Mouse (Mus musculus): ENCODE data around the gene Nav2.

Gene Nav2

DNA sequence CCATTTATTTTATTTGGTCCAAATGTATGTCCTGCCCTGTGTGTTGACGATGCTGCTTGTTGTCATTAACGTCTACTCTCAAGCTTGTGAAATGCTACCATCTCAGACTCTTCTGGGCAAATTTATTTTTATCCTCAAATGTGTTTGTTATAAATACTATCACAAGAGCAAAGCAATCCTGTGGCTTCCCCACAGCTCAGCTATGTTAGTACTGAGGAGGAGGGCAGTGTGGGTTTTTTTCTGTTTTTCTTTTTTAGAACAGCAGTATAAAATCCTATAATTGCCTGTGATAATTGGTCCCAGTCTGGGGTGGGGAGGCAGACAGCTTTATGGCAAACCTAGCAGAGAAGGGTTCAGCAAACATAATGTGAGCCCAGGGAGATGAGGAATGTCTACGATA lies 465.1 kb downstream of the Nav2 start:
- DNase-seq (ENCODE audit: extremely low read depth, insufficient read length, low spot score): no peak

DNA sequence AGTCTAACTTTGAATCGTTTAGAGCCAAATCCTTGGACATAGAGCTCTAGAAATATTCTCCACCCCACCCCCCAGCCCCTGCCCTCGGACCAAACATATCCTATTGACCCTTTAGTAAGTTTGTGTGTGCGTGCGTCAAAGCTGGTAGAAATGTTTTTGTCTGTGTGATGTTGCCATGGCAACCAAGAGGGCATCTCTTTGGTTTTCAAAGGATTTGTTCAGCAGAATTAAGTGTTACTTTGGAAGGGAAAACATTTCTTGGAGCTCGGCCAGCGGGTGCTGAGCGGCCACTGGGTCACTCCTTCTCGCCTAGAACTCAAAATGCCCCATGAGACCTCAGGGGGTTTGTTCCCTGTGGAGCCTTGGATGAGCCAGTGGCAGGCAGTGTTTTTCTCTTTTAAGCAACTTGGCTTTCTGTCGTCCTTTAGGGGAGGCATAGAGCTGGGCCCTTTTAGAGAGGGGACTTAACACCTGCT lies 467.0 kb downstream of the Nav2 start:
- DNase-seq (ENCODE audit: extremely low read depth, insufficient read length, low spot score): no peak

DNA sequence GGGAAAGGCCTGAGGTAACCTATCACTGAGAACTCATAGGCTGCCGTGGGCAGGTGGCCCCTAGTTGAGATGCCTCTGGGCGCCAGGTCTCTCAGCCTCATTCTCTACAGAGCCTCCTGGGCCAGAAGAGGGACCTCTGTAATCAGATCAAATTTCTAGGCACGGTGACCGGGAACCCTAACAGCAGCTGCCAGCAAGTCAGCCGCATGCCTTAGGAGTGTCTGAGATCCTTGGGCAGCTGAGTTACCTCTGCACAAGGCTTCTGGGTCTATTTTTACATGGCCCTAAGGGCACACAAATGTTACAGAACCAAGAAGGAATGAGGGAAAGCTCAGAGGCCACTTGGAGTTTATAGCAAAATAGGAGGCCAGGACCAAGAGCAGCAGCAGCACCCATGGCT lies 470.1 kb downstream of the Nav2 start:
- no peak for DNase-seq (ENCODE audit: extremely low read depth, insufficient read length, low spot score)

DNA sequence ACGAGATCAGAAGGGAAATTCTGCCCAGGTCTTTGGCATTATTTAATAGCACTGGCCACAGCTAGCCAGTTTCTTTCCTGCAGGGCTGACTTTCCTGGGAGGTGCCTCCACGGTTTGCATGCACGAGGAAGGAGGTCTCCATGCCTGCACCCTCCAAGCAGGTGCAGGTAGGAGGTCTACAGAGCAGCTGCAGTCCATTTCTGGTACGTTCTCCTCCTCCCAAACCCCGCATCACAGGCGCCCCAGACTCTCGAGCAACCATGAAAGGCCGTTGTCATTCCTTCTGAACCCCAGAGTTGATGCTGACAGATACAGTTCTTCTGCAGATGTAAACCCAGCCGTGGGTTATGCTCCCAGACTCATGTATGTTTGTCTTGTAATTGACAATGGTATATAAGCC lies 472.4 kb downstream of the Nav2 start:
- no peak for DNase-seq (ENCODE audit: extremely low read depth, insufficient read length, low spot score)

DNA sequence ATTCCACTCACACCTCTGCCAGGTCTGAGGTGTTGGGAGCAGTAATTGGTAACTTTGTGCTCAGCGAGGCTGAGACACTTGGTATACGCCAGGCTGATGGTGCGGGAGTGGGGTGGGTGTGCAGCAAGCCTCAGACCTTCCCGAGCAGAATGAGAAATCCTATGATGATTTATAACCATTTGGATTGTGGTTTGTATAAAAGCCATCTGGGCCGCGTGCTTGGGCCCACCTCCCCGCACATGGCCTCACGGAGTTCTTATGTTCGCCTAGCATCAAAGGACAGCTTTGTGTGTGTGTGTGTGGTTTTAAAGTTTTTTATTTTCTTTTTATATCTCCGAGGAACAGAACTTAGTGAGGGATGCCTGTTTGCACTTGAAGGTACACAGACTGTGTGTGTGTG lies 474.4 kb downstream of the Nav2 start:
- DNase-seq (ENCODE audit: extremely low read depth, insufficient read length, low spot score): no peak

DNA sequence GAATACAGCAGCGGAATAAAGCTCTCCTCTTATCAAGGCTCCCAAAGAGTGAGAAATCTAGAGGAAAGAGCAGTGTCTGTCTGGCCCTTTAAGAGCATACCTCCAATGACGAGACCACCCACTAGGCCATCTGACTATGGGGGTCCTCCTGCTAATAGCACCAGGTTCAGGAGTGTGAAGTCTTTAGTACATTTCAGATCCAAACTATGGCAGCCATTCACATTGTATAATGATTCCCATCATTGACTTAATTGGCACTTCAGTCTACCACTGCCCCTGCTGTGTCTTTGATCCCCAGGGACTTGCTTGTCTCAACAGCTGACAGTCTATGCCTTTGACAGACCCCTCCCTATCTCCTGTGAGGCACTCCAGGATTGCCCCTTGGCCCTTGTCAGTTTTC lies 479.6 kb downstream of the Nav2 start:
- DNase-seq (ENCODE audit: extremely low read depth, insufficient read length, low spot score): no peak

DNA sequence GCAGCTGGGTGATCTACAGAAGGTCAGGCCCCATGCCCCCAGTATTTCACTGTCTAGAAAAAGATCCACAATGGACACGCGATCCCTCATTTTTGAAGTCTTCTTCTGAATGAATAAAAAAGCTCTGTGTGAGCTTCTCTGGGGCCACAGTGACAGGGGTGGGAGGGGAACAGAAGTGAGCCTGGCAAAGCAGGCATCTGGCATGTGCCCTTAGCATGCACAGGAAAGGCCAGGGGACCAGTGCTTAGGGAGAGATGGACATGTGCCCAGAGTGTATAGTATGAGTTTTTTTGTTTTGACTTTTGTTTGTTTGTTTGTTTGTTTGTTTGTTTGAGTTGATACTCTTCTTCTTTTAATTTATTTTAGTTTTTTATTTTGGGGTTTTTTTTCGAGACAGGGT lies 481.8 kb downstream of the Nav2 start:
- DNase-seq (ENCODE audit: extremely low read depth, insufficient read length, low spot score): no peak

DNA sequence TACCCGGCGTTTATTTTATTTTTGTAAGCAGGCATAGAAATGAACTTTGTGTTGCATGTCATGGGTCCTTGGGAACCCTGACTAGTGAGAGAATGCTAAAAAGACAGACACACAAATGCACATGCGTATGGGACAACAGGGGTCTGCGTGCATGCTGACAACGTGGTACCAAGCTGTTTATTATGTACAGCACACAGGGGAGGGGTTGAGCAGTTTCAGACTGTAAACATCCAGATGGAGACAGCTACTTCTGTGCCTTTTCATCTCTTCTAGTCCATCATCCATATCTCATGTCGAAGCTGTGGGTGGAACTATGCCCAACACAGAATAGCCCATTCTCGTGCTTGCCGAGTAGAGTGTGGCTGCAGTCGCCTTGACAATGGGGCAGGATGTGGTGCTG lies 482.3 kb downstream of the Nav2 start:
- DNase-seq (ENCODE audit: extremely low read depth, insufficient read length, low spot score): no peak

DNA sequence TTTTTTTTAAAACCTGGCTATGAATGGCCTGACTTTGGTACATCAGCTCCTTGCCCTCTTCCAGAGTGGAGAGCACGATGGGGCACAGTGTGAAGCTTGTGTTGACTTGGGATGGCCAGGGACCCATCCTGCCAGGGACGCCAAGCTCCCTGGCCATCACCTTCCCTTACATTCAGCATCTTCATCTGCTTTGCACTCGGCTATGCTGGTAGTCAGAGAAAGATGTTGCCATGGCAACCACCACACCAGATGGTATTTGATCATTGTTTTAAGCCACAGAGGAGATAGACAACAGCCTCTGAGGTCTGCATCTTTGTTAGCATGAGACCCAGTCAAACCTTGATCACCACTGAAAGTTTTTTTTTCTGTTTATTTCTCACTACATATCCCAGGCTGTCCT lies 483.7 kb downstream of the Nav2 start:
- no peak for DNase-seq (ENCODE audit: extremely low read depth, insufficient read length, low spot score)

DNA sequence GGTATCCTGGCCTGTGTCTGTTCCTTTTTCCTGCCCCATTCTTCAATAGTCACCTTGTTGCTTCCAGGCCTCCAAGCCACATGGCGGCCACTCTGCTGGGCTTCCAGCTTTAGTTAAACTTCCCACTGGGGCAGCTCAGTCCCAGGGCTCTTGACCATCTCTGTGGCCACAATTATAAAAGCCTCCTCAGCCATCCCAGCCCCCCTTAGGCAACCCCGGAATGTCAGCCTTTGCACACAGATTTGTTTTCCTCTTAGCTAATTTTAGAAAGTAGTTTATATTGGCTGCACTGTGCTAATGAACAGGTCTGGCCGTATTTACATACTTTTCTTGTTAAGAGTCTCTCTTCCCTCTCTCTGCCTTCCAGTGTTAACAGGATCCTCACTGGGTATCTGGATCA lies 484.3 kb downstream of the Nav2 start:
- DNase-seq (ENCODE audit: extremely low read depth, insufficient read length, low spot score): no peak

DNA sequence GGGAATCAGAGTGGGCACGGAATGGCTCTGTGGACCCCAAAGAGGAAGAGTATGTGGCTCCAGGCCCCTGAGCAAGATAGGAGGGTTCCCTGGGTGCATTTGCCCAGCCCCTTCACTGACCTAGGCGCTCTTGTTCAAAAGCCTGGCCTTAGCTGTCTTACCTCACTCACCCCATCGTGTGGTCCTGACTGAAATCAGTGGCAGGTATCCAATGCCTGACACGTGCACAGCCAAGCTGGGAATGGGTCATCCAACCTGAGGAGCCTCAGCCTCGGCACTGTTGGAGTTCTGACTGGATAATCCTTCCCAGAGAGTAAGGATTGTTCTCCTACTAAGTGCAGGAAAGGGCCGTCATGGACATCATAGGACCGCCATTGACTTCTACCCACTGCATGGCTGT lies 485.3 kb downstream of the Nav2 start:
- no peak for DNase-seq (ENCODE audit: extremely low read depth, insufficient read length, low spot score)

DNA sequence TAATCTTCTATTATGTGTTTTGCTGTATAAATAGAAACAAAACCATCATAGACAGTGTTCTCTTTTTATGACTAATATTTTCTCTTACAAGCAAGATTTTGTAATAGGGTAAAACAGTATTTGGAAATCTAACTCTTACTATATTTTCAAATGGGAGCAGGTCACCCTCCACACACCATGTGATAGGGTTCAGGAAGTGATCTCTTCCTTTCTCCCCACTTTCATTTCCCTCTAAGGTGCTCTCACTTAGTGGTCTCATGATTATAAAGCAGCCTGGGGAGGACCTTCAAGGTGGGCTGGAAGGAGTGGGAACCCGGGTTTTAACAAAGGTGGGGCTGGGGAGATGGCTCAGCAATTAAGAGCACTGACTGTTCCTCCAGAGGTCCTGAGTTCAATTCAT lies 487.7 kb downstream of the Nav2 start:
- no peak for DNase-seq (ENCODE audit: extremely low read depth, insufficient read length, low spot score)

DNA sequence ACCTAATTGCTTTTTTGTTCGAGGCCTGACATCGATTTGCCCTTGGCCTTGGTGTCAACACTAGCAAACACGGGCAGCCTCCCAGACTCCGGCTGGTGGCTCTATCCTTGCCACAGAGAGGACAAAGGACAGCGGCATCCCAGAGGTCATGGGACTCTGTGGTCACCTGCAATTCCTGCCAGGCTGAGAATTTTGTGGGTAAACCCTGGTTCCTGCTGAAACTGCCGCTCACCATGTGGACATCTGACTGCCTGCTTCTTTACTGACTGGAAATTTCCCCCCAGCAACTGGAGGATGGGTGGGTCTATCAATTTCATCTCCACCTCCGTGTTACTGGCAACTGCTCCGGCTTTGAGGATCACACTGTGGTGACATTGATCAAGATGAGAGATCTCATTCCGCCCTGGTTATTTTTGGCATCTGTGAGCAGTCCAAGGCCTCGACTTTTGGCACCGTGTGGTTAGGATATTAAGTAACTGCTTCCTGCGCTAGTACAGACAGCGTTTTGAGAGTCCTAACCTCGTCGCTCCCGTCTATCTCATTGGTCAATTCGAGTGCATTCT lies 489.0 kb downstream of the Nav2 start:
- peak; percentile 64 for DNase-seq (ENCODE audit: extremely low read depth, insufficient read length, low spot score)

DNA sequence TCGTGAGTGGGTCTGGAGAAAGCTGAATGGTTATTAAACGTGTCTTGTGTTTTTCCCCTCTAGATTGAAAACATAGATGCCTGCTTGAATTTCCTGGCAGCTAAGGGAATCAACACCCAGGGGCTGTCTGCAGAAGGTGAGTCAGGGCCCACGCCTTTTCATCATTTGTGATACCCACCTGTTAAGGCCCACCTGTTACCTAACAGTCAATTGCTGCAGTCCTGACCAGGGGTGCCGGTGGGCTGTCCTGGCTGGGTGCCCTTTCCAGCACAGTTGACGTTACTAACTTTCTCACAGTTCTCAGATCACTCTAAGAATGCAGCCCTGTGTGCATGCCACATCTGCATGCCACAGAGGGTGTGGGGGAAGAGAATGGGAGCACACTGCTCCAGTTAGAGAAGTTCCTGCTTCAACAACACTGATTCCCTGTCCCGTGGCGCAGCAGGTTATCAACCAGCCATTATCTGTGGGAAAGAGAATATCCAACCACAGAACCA lies 489.6 kb downstream of the Nav2 start:
- no peak for DNase-seq (ENCODE audit: extremely low read depth, insufficient read length, low spot score)

DNA sequence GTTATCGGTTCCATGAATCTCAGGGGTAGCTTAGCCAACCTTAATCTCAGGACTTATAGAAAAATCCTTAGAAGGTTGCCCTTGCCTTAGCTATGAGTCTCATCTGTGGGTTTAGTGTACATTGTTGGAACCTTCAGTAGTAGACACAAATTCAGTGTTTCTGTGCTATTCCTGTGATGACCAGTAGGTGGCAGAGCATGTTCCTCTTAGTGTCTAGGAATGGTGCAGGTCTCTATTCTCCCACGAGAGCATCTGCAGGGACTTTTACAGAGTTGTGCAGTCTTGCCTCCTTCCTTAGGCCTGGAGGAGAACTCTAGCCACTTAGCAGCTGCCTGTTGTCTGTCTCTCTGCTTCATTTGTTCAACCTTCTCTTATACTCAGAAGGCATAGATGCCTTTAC lies 490.8 kb downstream of the Nav2 start:
- DNase-seq (ENCODE audit: extremely low read depth, insufficient read length, low spot score): no peak

DNA sequence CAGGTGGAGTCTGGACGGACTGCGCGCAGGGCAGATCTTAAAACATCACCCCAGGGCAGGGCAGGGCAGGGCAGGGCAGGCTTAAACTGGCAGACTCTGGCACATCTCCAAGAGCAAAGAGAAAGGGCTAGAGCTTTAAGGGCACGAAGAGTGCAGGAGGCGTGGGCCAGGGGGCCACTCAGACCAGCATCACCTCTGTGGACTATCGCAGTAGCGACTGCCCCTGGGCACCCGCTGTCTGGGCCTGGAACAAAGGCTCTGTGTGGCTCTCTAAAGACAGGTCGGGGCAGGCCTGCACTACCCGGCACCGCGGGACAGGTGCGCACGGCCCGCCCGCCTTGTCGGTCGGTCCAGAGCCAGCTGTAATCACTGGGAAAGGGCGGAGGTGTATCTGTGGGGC lies 491.9 kb downstream of the Nav2 start:
- DNase-seq (ENCODE audit: extremely low read depth, insufficient read length, low spot score): no peak

DNA sequence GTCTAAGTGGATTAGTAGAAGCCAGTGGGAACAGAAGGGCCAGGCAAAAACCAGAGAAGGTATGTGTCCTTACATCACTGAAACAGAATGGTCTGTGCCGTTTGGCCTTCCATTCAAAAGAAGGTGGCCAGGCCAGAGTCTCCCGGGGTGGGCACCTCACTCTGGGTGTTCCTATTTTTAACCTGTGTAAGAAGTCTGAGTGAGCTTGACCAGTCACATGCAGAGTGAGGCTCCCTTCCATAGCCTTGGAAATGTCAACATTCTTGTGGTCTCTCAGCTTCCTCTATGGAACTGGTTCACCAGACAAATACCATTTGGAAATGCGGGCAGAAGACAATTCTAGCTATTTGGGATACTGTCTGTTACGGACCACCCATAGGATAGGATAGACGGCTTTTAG lies 494.0 kb downstream of the Nav2 start:
- DNase-seq (ENCODE audit: extremely low read depth, insufficient read length, low spot score): no peak

DNA sequence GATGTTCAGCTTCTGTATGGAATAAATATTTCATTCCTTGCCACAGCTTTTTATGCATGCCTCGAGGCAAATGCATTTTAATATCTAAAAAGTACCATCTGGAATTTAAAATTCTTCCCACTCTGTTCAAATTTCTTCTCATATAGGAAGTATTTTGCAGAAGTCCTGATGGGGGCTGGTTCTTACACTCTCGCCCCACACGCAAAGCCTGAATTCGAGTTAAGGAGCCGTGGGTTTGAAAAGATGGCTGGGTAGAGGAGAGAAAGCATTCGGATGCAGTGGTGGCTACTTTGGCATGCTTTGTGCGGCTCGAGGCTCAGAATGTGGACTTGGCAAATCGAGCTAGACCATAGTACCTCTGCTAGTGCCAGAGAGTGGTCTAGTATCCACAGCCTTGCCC lies 499.2 kb downstream of the Nav2 start:
- DNase-seq (ENCODE audit: extremely low read depth, insufficient read length, low spot score): no peak

DNA sequence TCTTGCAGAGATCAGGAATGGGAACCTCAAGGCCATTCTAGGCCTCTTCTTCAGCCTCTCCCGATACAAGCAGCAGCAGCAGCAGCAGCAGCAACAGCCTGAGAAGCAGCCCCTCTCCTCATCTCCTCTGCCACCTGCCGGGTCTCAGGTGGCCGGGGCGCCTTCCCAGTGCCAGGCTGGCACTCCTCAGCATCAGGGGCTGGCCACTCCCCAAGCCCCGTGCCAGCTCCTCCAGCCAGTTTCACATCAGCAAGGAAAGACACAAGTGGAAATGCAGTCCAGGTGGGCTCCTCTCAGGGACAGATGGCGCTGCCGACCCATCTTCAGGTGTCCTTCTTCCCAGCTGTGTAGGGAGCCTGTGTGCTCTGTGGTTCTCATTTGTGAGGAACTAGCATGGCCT lies 500.1 kb downstream of the Nav2 start:
- DNase-seq (ENCODE audit: extremely low read depth, insufficient read length, low spot score): no peak

DNA sequence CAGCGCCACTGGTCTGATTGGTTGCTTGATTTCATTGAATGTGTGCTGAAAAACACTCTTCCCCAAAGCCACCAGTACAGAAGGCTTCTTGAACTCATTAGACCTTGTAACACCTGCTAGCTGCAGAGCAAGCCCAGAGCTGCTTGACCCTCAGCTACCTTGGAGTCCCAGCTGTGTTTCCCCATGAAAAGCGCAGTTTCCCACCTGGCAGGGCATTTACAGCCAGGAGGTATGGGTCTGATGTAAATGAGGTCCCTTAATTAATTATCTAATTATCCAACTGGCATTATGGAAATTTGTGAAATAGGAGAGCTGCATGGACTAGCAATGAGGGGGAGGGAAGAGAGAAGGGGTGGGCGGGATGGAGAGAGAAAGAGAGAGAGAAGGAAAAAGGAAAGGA lies 500.7 kb downstream of the Nav2 start:
- DNase-seq (ENCODE audit: extremely low read depth, insufficient read length, low spot score): no peak

DNA sequence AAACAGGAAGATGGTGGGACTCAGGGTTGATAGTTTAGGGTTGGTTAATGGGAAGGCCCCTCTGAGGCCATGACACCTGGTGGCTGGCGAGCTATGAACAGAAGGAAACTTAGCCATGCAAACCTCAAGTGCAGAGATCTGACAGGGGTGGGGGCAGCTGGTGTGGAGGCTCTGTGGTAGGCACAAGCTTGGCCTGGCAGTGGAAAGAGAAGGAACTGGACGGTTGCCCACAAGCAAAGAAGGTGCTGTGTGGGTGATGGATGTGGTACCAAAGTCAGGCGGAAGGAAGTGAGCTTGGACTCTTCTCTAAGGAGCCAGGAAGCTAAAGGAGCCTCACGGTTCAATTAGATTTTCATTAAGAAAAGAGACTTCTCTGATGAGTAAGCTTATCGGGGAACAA lies 501.7 kb downstream of the Nav2 start:
- DNase-seq (ENCODE audit: extremely low read depth, insufficient read length, low spot score): no peak

DNA sequence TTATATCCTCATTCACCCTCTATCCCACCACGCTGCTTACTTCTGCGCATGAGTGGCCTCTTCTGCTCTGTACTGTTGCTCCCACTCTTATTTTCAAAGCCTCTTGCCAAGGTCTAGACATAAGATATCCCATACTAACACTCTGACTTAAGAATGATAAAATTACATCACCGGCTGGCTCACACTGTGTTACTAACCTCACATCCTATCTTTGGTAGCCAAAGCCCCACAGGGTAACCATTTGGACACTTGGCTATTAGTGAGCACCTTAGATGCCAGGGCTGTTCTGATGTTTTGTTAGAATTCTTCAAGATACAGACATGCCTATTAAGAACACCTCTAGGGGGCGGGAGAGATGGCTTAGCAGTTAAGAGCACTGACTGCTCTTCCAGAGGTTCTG lies 502.4 kb downstream of the Nav2 start:
- no peak for DNase-seq (ENCODE audit: extremely low read depth, insufficient read length, low spot score)

DNA sequence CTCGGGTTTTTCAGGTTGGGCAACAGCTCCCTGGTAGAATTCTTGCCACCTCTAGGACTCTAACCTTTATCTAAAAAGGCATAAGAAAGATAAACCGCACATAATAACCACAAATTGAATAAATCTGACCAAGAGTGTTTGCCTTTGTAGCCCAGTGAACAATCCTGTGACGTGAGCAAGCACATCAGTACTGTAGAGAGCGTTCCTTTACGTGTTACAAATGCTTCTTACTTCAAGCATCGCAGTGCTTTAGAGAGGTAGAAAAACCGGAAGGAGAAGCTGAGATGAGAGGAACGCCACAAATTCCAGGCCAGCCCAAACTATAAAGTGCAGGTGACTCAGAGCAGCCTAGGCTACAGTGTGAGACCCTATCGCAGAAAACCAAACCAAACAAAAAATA lies 503.3 kb downstream of the Nav2 start:
- no peak for DNase-seq (ENCODE audit: extremely low read depth, insufficient read length, low spot score)
